Mouse (Mus musculus): ENCODE data around the gene Comt.

DNA sequence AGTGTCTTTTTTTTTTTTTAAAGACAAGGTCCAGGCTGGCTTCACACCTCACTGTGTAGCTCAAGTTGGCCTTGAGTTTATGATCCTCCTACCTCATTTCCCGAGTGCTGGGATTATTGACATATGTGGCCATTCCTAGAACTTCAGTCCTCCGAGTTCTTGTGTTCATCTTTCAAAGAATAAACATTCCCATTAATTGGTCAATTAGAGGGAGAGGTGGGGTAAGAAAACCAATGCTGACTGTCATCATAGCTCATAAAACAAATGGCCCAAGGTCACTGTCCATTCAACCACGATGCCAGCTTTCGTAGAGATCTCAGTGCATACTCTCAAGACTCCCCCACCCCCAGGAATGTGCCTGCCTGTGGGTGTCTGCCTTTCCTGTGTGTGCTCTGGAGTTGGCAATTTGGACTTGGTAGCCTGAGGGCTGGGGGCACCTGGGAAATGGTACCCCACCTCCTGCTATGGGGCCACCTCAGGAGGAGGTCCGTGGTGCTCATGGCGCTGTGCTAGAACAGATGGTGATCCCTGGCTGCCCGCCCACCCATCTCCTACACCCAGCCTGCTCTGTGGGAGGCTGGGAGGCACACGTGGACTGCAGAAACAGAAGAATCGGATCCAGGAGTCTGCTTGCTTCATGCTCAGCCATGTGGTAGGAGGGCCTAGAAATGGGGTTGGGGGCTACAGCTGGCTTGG is 25.0 kb upstream of the Comt start:
- TF ChIP-seq CTCF (IDR thresholded peaks at IDR 0.05; ENCODE audit: low read depth, low read length) (no peak), POLR2AphosphoS5 (IDR thresholded peaks at IDR 0.05; ENCODE audit: insufficient replicate concordance, low read depth, low read length) (no peak)
